Mouse (Mus musculus): ENCODE data around the gene Gpr35. TPM values are rescaled to one million over a fixed set of nuclear protein-coding genes. Genes with fewer than 3 reads are reported as not detected.

Gene Gpr35
- total RNA-seq, 2 experiments from 2014 or later = 0.11 to 0.78 TPM

- DNase-seq (ENCODE audit: low spot score in 2 of 2) = no peak
Observed at GRCm38 (mm10) chr1:93035981-93036380, 85.3 kb downstream of the Gpr35 start.

Other genes with a start within 250 kb of the Gpr35 start
- gene Gpc1, start 119.2 kb upstream of the Gpr35 start, total RNA-seq (2021) = 100 to 1,000 TPM; 157 to 166 TPM
- gene Ankmy1, start 48.0 kb upstream of the Gpr35 start, total RNA-seq (2021) = under 1 TPM in 1 of 2 experiments, not detected in 1; 0.21 TPM
- 1 to 10 TPM; 8.3 to 9.6 TPM for gene Dusp28, start 43.9 kb upstream of the Gpr35 start, total RNA-seq (2021)
- 10 to 100 TPM; 41.7 to 53.5 TPM for gene Rnpepl1, start 40.1 kb upstream of the Gpr35 start, total RNA-seq (2021)
- gene Capn10, start 16.5 kb upstream of the Gpr35 start, total RNA-seq (2021) = 10 to 100 TPM; 50.7 to 55.1 TPM
- gene Aqp12, start 55.5 kb downstream of the Gpr35 start, total RNA-seq (2021) = not detected
- gene Kif1a, start 151.1 kb downstream of the Gpr35 start, total RNA-seq (2021) = 100 to 1,000 TPM; 704 to 762 TPM
- not detected for gene Agxt, start 184.4 kb downstream of the Gpr35 start, total RNA-seq (2021)
- gene 2310007B03Rik, start 210.1 kb downstream of the Gpr35 start, total RNA-seq (2021) = not detected
- gene Crocc2, start 217.9 kb downstream of the Gpr35 start, total RNA-seq (2021) = under 1 TPM; 0.80 to 0.98 TPM

Measured in layer of hippocampus, postnatal 10 days (tissue).